Mouse (Mus musculus) bone marrow macrophage, adult 2 months (primary cell): Measurements from ENCODE around the gene Tbce. TPM values are rescaled to one million over a fixed set of nuclear protein-coding genes. Genes with fewer than 3 reads are reported as not detected.
"Not testable (repeated sequence)": the region's sequence is repeated elsewhere in the genome, so short reads cannot be mapped to it uniquely, and the experiment has no call there.

Source experiments
- H3K27ac ChIP-seq: 2 replicates; pipeline ENCODE4 v1.5.1; 2012; ENCODE audit warnings: low read depth, low read length; ENCODE audit not compliant: insufficient read depth
- H3K4me1 ChIP-seq: 2 replicates; pipeline ENCODE4 v1.6.1; 2012; ENCODE audit warnings: low read length; ENCODE audit not compliant: control insufficient read depth, insufficient read depth
- H3K4me3 ChIP-seq: 2 replicates; pipeline ENCODE4 v1.5.1; 2012; ENCODE audit warnings: mild to moderate bottlenecking, low read length, moderate library complexity; ENCODE audit not compliant: insufficient read depth
- CTCF ChIP-seq: IDR thresholded peaks from 2 replicates; pipeline ENCODE4 v1.5.1; 2012; ENCODE audit warnings: low read depth, mild to moderate bottlenecking, low read length, moderate library complexity
- POLR2A ChIP-seq: IDR thresholded peaks from 2 replicates; pipeline ENCODE4 v1.6.1; 2012; ENCODE audit warnings: mild to moderate bottlenecking, low read depth, low read length, borderline replicate concordance
- polyA plus RNA-seq: library from polyadenylated mRNA; stranded (reverse); fragments of >200 nt; gene quantifications from 2 replicates; pipeline ENCODE4 v1.2.4, GENCODE M21; 2012; ENCODE audit not compliant: missing spikeins, insufficient read depth, insufficient read length

Gene Tbce
- polyA plus RNA-seq, 1 experiment, result 65.1 TPM

DNA sequence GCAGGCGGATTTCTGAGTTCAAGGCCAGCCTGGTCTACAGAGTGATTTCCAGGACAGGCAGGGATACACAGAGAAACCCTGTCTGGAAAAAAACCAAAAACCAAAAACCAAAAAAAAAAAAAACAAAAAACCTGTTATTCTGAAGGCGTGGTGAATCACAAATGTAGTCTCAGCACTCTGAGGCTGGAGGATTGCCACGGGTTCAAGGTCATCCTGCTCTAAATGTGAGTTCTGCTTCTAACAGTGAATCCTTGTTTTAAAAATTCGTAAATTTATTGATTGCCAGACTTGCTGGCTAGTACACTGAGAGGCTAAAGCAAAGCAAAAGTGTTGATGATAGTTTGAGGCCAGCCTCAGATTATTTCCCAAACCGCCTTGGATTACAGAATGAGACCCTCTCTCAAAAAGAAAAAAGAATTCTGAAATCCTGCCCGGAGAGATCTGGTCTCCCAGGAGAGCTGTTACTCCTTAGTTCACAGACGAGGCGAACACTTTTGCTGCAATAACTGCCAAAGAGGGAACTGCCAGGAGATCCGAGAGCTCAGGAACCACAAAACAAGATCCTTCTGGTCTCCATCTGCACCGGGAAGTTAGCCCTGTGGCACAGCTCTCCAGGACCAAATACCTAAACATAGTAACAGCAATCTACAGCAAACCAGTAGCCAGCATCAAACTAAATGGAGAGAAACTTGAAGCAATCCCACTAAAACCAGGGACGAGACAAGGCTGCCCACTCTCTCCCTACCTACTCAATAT, 3.4 kb downstream of the Tbce start:
- H3K4me1 ChIP-seq, result peaks cover 31% of the 10 kb centered on the region
- no peak for TF ChIP-seq POLR2A
- no peak for TF ChIP-seq CTCF
- H3K4me3 ChIP-seq, result no peak overlapping the region
- H3K27ac ChIP-seq, result peak overlapping the region; percentile 51

- H3K4me3 ChIP-seq, H3K27ac ChIP-seq: not testable (repeated sequence)
- H3K4me1 ChIP-seq, result peaks cover 28% of the 10 kb centered on the region
These were observed 4.1 kb downstream of the Tbce start for GRCm38 (mm10) chr13:14035352-14035751.

- Histone ChIP-seq H3K4me3 (no peak overlapping the region), H3K27ac (peak overlapping the region; percentile 60), H3K4me1 (peaks cover 26% of the 10 kb centered on the region)
- no peak for TF ChIP-seq CTCF
- no peak for TF ChIP-seq POLR2A
These were observed 5.4 kb downstream of the Tbce start for GRCm38 (mm10) chr13:14034073-14034348.

DNA sequence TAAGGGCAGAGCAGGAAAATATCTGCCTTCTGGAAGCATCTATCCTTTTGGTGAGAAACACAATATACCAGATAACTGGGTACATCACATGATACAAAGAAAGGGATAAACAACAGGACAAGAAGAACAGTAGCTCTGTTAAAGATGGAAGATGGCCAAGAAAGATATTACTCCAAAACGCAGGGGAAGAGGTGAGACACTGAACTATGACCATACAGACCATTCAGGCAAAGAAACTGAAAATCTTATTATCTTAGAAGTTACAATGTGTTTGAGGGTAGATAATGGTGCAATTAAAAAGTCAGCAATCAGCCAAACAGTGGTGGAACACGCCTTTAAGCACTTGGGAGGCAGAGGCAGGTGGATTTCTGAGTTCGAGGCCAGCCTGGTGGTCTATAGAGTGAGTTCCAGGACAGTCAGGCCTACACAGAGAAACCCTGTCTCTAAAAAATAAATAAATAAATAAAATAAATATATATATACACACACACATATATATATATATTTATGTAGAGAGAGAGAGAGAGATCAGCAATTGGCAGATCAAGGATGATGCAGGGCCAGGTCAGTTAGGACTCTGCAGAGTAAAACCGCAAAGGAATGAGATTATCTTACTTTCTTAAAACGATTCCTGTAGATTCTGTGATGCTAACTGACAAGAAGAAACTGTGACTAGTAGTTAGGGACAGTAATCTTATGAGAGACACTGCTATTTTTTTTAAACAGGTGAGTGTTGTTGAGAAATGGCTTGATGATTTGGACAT, 5.9 kb downstream of the Tbce start:
- TF ChIP-seq CTCF (no peak), POLR2A (no peak)
- no peak overlapping the region for H3K27ac ChIP-seq
- no peak overlapping the region for H3K4me3 ChIP-seq
- H3K4me1 ChIP-seq, result peaks cover 26% of the 10 kb centered on the region

GRCm38 (mm10) chr13:14026154-14026820, 13.2 kb downstream of the Tbce start:
- no peak overlapping the region for H3K27ac ChIP-seq
- H3K4me3 ChIP-seq, result no peak overlapping the region
- TF ChIP-seq POLR2A, result no peak
- no peak for TF ChIP-seq CTCF

DNA sequence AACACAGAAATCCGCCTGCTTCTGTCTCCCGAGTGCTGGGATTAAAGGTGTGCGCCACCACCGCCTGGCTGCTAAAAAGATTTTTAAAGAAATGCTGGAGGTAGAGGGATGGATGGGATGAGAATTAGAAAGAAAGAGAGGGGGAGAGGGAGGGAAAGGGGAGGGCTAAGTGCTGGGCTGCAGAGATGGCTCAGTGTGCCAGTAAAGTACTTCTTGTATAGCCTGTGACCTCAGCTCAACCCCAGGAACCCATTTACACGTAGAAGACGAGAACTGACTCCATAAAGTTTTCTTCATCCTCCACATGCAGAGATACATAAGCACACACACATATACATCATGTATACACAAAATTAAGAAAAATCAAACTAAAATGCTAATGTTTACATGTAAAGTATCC, 13.9 kb downstream of the Tbce start:
- H3K27ac ChIP-seq, result no peak overlapping the region
- H3K4me1 ChIP-seq, result no peaks in the 10 kb centered on the region
- no peak for TF ChIP-seq POLR2A
- H3K4me3 ChIP-seq, result no peak overlapping the region

More at GRCm38 (mm10) chr13:14026154-14026820, 13.2 kb downstream of the Tbce start:
- H3K4me1 ChIP-seq, result no peaks in the 10 kb centered on the region

- not testable (repeated sequence) for H3K4me3 ChIP-seq, H3K27ac ChIP-seq, H3K4me1 ChIP-seq
These were observed 18.0 kb downstream of the Tbce start for GRCm38 (mm10) chr13:14021417-14021816.

DNA sequence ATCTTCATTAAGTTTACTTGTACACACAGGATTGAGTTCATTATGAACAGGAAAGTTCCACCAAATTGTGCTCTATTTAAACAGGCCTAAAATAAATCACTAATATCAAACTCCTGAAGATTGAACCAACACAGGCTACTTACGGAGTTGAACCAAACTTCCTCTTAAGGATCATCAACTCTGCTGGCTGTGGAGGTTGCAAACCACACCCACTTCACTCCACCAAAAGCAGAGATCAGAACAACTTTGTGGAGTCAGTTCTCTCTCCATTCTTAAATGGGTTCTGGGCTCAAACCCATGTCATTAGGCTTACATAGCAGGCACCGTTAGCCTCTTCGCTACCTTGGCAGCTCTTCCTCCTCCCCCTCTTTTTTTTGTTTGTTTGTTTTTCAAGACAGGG, 20.6 kb downstream of the Tbce start:
- H3K4me3 ChIP-seq, result no peak overlapping the region
- TF ChIP-seq POLR2A (no peak), CTCF (no peak)
- 0 out of 2 replicates have a peak, but pooled peaks cover 2% of the 10 kb centered on the region for H3K4me1 ChIP-seq
- H3K27ac ChIP-seq, result no peak overlapping the region

GRCm38 (mm10) chr13:14018283-14018682, 21.2 kb downstream of the Tbce start:
- Histone ChIP-seq H3K4me1 (0 out of 2 replicates have a peak, but pooled peaks cover 2% of the 10 kb centered on the region), H3K4me3 (no peak overlapping the region), H3K27ac (no peak overlapping the region)
- TF ChIP-seq POLR2A (no peak), CTCF (no peak)

DNA sequence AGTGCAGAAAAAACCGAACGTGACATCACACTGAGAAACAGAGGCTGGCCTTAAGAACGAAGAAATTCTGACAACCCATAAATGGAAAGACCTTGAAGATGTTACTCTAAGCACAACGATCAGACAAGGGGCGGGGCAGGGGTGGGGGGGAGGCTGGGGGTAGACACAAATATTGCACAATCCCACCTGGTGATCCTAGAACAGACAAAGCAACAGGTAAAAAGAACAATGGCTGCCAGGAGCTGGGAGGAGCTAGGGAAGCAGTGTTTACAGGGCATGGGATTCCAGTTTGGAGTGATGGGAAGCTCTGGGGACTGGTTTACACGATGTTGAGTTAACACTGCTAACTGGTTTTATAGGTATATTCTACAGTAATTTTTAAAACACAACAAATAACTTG, 23.8 kb downstream of the Tbce start:
- Histone ChIP-seq H3K27ac (no peak overlapping the region), H3K4me1 (0 out of 2 replicates have a peak, but pooled peaks cover 2% of the 10 kb centered on the region), H3K4me3 (no peak overlapping the region)
- TF ChIP-seq CTCF, result no peak
- no peak for TF ChIP-seq POLR2A
